Mouse (Mus musculus) myocyte (in vitro differentiated cells): ENCODE results near the gene Dmrt1.

Experiments used
- CEBPB ChIP-seq: IDR thresholded peaks from 2 replicates; pipeline ENCODE4 v1.6.1; 2011; ENCODE audit warnings: mild to moderate bottlenecking, moderate library complexity; ENCODE audit not compliant: poor library complexity, insufficient read depth, severe bottlenecking
- E2F4 ChIP-seq: IDR thresholded peaks from one replicate; pipeline ENCODE4 v1.6.1; 2011; ENCODE audit warnings: mild to moderate bottlenecking, control low read depth, moderate library complexity; ENCODE audit not compliant: insufficient read depth
- MYOD1 ChIP-seq, 3 experiments: IDR thresholded peaks; one replicate each; pipeline ENCODE4 v1.6.1; 2011; ENCODE audit warnings: control low read depth in 2 of 3, low read depth in 2 of 3, mild to moderate bottlenecking in 2 of 3, moderate library complexity in 1 of 3; ENCODE audit not compliant: insufficient read length in 2 of 3, control insufficient read depth in 1 of 3
- MYOG ChIP-seq, 3 experiments: IDR thresholded peaks; one replicate each; pipeline ENCODE4 v1.6.1; 2011; ENCODE audit warnings: control low read depth in 2 of 3, low read depth in 2 of 3, mild to moderate bottlenecking in 2 of 3; ENCODE audit not compliant: insufficient read length in 2 of 3, control insufficient read depth in 1 of 3, insufficient read depth in 1 of 3
- POLR2A ChIP-seq: IDR thresholded peaks from one replicate; pipeline ENCODE4 v1.6.1; 2011; ENCODE audit warnings: low read depth, mild to moderate bottlenecking, control low read depth, moderate library complexity; ENCODE audit not compliant: insufficient read length
- POLR2AphosphoS2 ChIP-seq: IDR thresholded peaks from one replicate; pipeline ENCODE4 v1.6.1; 2011; ENCODE audit warnings: low read depth, control low read depth; ENCODE audit not compliant: insufficient read length
- USF1 ChIP-seq: IDR thresholded peaks from one replicate; pipeline ENCODE4 v1.6.1; 2011; ENCODE audit warnings: low read depth, mild to moderate bottlenecking, control low read depth, moderate library complexity

DNA sequence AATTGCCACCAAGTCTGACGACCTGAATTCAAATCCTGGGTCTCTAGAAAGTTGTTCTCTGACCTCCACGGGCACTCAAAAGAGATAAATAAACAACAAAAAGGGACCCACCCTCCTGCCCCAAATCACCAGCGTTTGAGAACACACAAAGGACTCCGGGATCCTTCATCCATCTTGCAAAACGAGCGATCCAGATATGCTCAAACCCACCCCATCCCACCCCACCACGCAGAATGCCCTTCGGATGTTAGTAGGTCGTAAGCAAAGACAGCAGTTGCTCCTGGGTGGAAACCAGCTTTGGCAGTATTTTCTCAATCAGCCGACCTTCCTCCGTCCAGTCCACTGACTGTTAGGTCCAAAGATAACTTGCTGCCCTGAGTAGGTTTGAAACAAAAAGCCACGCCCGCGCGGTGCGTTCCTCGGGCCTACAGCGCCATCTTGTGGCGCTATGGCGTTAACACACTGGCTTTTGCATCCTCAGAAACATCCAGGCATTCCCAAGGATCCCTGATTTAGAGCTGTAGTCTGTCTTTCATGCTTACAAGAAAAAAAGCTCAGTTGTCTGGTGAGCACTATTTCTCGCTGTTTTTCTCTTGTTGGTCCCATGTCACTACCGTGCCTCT, 130.3 kb downstream of the Dmrt1 start:
- TF ChIP-seq CEBPB = no peak
- no peak for TF ChIP-seq POLR2A
- TF ChIP-seq E2F4 = no peak
- TF ChIP-seq MYOG (IDR thresholded peaks at IDR 0.05; ENCODE audit: control insufficient read depth in 1 of 3, insufficient read depth in 1 of 3, insufficient read length in 2 of 3, low read depth in 2 of 3) = no peak
- TF ChIP-seq USF1 = no peak
- TF ChIP-seq POLR2AphosphoS2 = no peak
- no peak for TF ChIP-seq MYOD1 (IDR thresholded peaks at IDR 0.05; ENCODE audit: control insufficient read depth in 1 of 3, insufficient read length in 2 of 3, low read depth in 2 of 3)
